Mouse (Mus musculus): ENCODE measurements around the gene Samd4b.
"Not testable (repeated sequence)": the region's sequence is repeated elsewhere in the genome, so short reads cannot be mapped to it uniquely, and the experiment has no call there.

Samd4b gene

GRCm38 (mm10) chr7:28398696-28399340 lies 199.1 kb downstream of the Samd4b start:
- DNase-seq (ENCODE audit: low spot score in 2 of 2), result no peak

DNA sequence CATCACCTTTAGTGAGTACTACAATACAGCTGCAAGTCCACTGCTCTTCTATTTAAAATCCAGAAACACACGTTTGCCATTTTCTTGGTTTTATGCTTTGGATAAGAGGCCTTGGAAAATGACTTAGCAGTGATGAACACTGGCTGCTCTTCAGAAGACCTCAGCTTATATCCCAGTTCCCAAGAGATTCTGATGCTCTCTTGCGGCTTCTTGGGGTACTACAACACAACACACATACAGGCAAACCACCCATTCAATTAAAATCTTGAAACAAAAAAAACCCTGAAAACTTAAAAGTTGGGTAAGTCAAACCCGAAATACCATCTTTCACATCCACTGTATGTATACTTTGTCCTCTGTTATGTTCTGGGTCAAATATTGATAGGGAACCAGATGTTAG lies 199.9 kb downstream of the Samd4b start:
- no peak for DNase-seq (ENCODE audit: low spot score in 2 of 2)

- peak in 1 of 2 experiments; percentile 15 for DNase-seq (ENCODE audit: low spot score in 2 of 2)
Observed at GRCm38 (mm10) chr7:28395425-28395824, 202.5 kb downstream of the Samd4b start.

- no peak for DNase-seq (ENCODE audit: low spot score in 2 of 2)
Observed at GRCm38 (mm10) chr7:28393272-28393951, 204.5 kb downstream of the Samd4b start.

DNA sequence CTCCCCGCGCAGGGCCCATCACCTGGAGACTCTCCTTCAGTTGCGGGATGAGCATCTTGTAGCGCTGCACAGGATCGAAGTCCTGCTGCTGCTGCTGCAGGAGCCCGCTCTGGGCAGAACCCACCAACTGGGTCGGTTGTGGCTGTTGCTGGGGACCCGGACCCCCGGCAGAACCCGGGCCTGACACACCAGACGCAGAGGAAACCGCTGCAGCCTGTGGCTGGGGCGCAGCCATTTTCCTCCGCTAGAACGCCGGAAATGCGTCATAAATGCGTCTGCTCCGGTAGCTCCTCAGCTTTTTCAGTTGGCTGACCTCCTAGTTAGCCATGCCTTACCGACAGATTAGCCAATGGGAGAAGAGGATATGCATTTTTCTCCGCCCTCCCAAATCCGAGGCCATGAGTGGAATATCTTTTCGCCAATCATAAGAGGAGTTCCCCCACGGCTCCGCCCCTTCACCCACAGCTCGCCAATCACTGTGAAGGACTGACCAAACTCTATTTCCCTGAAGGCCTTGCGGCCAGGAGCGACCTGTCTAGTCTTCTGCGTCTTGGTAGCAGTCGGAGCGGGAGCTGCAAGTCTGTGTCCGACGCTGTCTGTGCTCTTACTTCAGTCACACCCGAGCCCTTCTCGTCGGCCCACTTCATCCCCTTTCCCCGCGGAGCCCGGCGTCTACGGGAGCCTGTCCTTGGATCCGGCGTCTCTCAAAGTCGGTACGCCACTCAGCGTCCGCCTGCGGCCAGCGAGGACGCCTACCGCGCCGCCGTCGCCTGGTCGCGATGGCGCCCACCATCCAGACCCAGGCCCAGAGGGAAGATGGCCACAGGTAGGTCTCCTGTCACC lies 205.3 kb downstream of the Samd4b start, which contains the start of the genes Med29 and Paf1:
TSS of gene Med29 (minus strand) at position 280 of the 843 bp plus-strand sequence.
TSS of gene Paf1 (plus strand) at position 523 of the 843 bp plus-strand sequence.
- peak; percentile 98 to 99 for DNase-seq (ENCODE audit: low spot score in 2 of 2)

GRCm38 (mm10) chr7:28390331-28390730 lies 207.6 kb downstream of the Samd4b start:
- no peak for DNase-seq (ENCODE audit: low spot score in 2 of 2)

GRCm38 (mm10) chr7:28387384-28387783 lies 210.6 kb downstream of the Samd4b start:
- not testable (repeated sequence) for DNase-seq (ENCODE audit: low spot score in 2 of 2)

GRCm38 (mm10) chr7:28386877-28387276 lies 211.1 kb downstream of the Samd4b start:
- not testable (repeated sequence) for DNase-seq (ENCODE audit: low spot score in 2 of 2)

GRCm38 (mm10) chr7:28386462-28386861 lies 211.5 kb downstream of the Samd4b start:
- peak; percentile 83 to 88 for DNase-seq (ENCODE audit: low spot score in 2 of 2)

DNA sequence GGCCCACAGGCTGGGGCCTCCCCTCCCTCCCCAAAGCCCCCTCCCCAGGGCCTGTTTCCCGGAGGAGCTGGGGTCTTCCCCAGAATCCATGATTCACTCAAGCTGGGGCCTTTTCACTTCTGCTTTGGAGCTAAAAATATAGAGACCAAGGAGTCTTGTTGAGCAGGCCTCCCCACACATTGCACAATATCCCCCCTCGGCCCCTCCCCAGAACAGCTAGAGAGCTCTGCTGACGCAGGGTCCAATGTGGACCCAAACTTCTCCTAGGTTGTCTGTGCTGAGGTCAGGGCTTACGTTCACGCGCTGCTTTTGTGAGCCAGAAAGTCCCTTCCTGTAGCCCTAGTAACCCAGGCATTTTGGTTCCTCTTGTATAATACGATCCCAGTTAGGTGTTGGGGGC lies 211.9 kb downstream of the Samd4b start:
- peak; percentile 67 to 70 for DNase-seq (ENCODE audit: low spot score in 2 of 2)

GRCm38 (mm10) chr7:28385196-28385595 lies 212.7 kb downstream of the Samd4b start:
- no peak for DNase-seq (ENCODE audit: low spot score in 2 of 2)

- no peak for DNase-seq (ENCODE audit: low spot score in 2 of 2)
Observed at GRCm38 (mm10) chr7:28384162-28384561, 213.8 kb downstream of the Samd4b start.

- DNase-seq (ENCODE audit: low spot score in 2 of 2), result no peak
Observed at GRCm38 (mm10) chr7:28383606-28384005, 214.3 kb downstream of the Samd4b start.

GRCm38 (mm10) chr7:28382981-28383396 lies 215.0 kb downstream of the Samd4b start:
- DNase-seq (ENCODE audit: low spot score in 2 of 2), result peak; percentile 65 to 78

- no peak for DNase-seq (ENCODE audit: low spot score in 2 of 2)
Observed at GRCm38 (mm10) chr7:28382347-28382951, 215.5 kb downstream of the Samd4b start.

DNA sequence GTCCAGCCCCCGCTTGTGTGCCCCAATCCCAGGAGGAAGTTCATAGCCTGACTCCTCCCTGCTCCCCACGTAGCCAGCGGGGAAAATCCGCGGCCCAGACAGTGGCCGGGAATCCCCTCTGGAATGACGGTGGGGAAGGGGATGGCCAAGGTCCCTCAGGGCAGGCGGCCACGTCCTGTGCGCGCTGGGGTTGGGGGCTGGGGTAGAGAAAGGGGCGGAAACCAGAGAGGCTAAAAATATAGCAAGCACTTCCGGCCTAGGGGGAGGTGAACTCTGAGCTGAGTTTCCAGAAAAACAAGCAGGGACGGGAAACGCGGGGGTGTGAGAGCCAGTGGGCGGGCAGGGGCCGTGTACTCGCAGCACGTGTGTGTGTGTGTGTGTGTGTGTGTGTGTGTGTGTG lies 216.0 kb downstream of the Samd4b start:
- DNase-seq (ENCODE audit: low spot score in 2 of 2), result peak; percentile 75

DNA sequence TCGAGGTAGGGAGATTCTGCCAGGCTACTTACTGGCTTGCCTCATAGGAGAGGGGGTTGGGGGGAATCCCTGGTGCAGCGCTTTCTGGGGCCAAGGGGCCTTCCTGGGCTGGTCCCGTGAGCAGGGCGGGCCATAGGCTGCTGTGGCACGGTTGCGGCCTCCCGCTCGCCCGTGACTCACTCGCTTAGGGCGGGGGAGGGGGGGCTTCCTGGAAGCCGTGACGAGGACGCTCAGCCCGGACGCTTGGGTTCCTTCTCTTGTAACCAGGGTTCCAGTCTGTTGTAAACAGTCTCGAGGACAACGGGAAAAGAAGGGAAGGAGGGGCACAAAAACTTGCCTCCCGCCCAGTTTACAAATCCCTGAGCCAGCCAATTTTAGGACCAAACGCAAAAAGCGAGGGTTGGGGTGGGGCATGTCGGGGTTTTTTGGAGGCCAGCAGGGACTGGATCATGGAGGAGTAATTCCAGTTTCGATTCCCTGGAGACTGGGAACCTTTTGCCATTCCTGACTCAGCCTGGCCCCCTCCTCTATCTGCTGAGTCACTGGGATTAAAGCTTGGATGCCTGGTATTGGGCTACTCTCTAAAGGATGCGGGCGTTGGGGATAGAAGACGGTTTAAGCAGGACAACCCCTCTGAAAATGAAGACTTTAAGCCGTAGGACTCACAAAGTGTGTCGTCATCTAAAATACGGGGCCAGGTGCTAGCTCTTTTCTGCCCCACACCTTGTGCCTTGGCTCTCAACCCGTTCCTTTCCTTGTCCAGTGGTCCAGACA lies 216.7 kb downstream of the Samd4b start:
- no peak for DNase-seq (ENCODE audit: low spot score in 2 of 2)

DNA sequence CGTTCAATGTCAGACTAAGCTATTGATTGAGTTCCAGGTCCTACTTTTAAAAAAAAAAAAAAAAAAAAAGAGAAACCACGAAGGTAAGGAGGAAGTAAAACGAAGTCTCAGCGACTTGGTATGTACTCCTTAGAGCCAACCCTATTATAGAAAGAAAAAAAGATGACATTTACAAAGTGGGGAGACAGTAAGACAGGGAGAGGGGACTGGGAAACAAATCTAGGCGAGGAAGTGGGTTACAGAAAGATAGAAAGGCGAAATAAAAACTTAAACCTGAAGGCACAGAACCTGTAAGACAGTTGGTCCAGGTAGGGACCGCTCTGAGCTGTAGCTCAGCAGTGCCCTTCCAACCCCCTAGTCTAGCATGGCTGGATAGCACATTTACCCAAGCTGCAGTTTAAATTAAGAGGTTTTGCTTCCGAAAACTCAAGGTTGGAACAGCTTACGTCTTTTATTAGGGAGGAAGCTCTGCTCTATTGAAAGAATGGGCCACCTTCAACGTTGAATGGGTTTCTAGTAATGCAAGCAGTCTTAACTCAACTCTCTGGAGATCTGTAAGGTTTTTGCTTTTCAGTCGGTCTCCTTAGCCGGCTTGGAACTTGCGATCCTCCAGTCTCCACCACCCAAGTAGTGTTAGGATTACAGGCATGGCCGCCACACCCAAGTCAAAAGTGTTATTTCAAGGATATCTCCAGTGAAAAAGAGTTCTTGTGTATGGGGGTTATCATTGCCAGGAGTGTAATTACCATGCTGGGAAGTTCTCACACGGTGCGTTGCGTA lies 217.5 kb downstream of the Samd4b start, which contains the start of gene Zfp36:
TSS of gene Zfp36 (minus strand) at position 17 of the 780 bp plus-strand sequence.
- no peak for DNase-seq (ENCODE audit: low spot score in 2 of 2)

- peak; percentile 88 to 90 for DNase-seq (ENCODE audit: low spot score in 2 of 2)
Observed at GRCm38 (mm10) chr7:28378769-28379651, 218.9 kb downstream of the Samd4b start.

All from right cerebral cortex, postnatal 10 days (tissue).